Mouse (Mus musculus): ENCODE measurements at regions not wholly inside any gene's neighbourhood (a gene's known extent, or its start where the extent isn't known, plus 50 kb on each side); places are given as distances from the start of the nearest gene placed in this dataset.
"Not testable (repeated sequence)": the region's sequence is repeated elsewhere in the genome, so short reads cannot be mapped to it uniquely, and the experiment has no call there.

DNA sequence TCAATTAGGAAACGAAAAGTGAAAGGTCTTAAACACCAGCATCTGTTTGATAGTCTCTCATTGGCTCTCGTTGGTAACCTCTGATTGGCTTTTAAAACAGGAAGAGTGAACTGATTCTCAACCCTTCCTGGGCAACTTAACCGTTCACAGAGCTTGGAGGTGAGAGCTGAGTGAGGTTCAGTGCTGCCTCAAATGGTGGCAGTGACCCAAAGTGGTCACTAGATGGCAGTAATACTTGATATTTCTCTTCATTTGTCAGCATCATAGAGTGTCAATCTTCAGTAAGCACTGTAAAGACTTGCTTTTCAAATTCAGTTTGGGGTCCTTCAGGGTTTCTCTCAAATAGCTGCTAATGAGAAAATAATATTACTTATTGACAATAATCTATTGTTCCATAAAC, 321.8 kb upstream of the Gdi2 start:
- DNase-seq = peak; percentile 6

DNA sequence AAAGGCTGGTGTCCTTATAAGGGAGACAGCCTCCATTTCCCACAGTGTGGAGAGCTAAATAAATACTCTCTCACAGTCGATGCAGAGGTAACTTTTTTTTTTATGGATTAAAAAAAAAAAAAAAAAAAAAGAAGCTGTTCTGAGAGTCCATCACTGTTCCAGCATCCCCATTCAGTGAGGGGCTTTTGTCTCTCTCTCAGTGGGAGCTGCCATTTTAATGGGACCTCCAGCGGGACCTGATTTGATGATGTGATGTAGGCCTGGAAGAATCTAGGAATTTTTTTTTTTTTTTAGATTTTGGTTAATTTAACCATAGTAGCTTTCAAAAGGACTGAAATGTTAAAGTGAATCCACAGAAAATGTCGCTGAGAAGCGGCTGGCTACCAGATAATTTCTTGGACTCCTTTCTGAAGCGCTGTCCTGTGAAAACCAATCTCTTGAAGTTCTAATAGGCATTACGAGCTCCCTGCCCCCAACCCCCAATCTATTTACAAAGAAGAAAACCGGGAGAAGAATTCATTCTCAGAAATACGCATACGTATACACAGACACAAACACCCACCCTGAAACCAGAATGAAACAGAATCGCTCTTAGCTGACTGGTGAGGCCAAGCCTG, 316.8 kb upstream of the Gdi2 start:
- not testable (repeated sequence) for DNase-seq

DNA sequence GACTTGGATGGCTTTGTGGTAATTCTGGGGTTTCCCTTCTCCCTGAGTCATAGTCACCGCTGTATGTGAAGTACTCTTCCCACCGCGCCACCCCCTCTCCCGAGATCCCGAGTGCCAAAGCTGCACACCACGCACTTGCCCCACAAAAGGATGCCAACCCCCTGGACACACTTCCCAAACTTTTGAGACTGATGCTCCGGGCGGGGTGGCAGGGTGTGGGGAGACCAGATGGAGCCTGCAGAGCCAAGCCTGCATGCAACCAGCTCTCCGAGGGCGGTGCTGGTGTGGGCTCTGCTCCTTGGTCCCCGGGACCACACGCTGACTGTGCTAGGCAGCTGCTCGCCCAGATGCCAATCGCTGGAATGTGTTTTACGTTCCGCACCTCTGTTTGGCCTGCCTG, 316.2 kb upstream of the Gdi2 start:
- DNase-seq = no peak

DNA sequence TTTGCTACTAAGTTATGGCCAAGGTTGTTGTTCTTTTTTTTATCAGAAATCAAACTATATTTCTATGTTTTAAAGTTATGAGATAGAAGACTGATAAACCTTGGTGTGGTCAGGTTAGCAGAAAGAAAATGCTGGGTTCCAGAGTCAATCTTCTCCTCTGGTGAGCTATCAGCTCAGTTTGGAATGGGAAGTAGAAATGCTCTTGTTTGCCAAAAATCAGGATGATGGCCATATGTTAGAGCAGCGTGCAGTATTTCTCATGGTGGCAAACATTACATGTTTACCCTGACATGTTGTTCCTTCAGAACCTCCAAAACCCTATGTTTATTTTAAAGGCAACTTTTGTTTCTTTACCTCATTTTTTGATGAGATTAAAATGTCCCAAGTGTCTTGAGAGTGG, 279.5 kb upstream of the Gdi2 start:
- DNase-seq = no peak

DNA sequence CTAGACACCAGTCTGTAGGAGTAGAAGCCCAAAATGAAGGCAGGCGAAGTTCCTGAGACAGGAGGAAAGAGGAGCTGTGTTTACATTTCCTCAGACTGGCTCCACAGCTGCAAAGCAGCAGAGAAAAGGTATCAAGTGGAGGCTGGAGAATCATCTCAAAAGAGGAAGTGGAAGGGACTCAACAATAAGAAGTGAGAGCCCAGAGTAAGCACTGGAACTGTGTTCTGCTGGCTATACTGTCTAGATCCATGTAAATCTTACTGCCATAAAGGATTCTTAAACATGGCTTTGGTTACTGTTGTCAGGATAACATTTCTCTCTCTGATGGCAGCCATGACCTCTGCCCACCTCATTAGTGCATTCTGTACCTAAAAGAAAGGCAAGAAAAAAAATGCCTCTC, 261.7 kb upstream of the Gdi2 start:
- DNase-seq = not testable (repeated sequence)

Data from kidney, adult 18-20 months (tissue).